Mouse (Mus musculus) forebrain, embryonic 14.5 days (tissue): Measurements from ENCODE around the gene Prss50. TPM values are rescaled to one million over a fixed set of nuclear protein-coding genes. Genes with fewer than 3 reads are reported as not detected.

ENCODE experiments used
- ATAC-seq: fragments of 200-750 bp; cut with Nextera tagmentation; 2 replicates; pipeline ENCODE4 v1.8.0; 2017; ENCODE audit warnings: mild to moderate bottlenecking, moderate library complexity
- DNase-seq: peaks from one replicate; pipeline ENCODE4 v3.0.0-alpha.2; 2015; ENCODE audit warnings: low spot score
- H3K27ac ChIP-seq: fragments of 300-500 bp; sonication (generic); 2 replicates; pipeline ENCODE4 v1.5.1; 2014; ENCODE audit warnings: low read depth, mild to moderate bottlenecking, control low read depth, low read length, moderate library complexity
- H3K27me3 ChIP-seq: fragments of 300-500 bp; sonication (generic); replicated peaks from 2 replicates; pipeline ENCODE4 v1.6.1; 2014; ENCODE audit warnings: low read length, control low read depth, mixed read lengths; ENCODE audit not compliant: control insufficient read depth, insufficient read depth
- H3K36me3 ChIP-seq: fragments of 300-500 bp; sonication (generic); 2 replicates; pipeline ENCODE4 v1.6.1; 2014; ENCODE audit warnings: low read length, control low read depth; ENCODE audit not compliant: control insufficient read depth, insufficient read depth
- H3K4me1 ChIP-seq: fragments of 300-500 bp; sonication (generic); 2 replicates; pipeline ENCODE4 v1.6.1; 2014; ENCODE audit warnings: antibody characterized with exemption, low read length, control low read depth; ENCODE audit not compliant: control insufficient read depth, insufficient read depth
- H3K4me2 ChIP-seq: fragments of 300-500 bp; sonication (generic); 2 replicates; pipeline ENCODE4 v1.6.1; 2014; ENCODE audit warnings: mild to moderate bottlenecking, control low read depth, low read length
- H3K4me3 ChIP-seq: fragments of 300-500 bp; sonication (generic); 2 replicates; pipeline ENCODE4 v1.5.1; 2014; ENCODE audit warnings: low read depth, low read length, control low read depth
- H3K9ac ChIP-seq: fragments of 300-500 bp; sonication (generic); 2 replicates; pipeline ENCODE4 v1.6.1; 2014; ENCODE audit warnings: mild to moderate bottlenecking, low read length, control low read depth, moderate library complexity
- H3K9me3 ChIP-seq: fragments of 300-500 bp; sonication (generic); replicated peaks from 2 replicates; pipeline ENCODE4 v1.6.1; 2016; ENCODE audit warnings: low read length, control low read depth, mixed read lengths; ENCODE audit not compliant: control insufficient read depth
- WGBS: fragments of 180-500 bp; shearing (Covaris S2); extraction: QIAGEN DNeasy Blood & Tissue Kit; methylation state at CpG from one replicate; pipeline ENCODE4 v1.1.7; 2014; 5-methylcytosine and 5-hydroxymethylcytosine counted together
- polyA plus RNA-seq: library from polyadenylated mRNA; unstranded; fragments of >200 nt; fragmentation: Nextera tagmentation; extraction: Ambion mirVana; gene quantifications from 2 replicates; pipeline ENCODE4 v1.2.1, GENCODE M21; 2014

Gene Prss50
- polyA plus RNA-seq, 1 experiment from 2014 or later: not detected

GRCm38 (mm10) chr9:110907201-110907837 lies 49.6 kb downstream of the Prss50 start:
- no peaks in the 10 kb centered on the region for H3K36me3 ChIP-seq
- ATAC-seq (no peak), DNase-seq (no peak)
- no peak overlapping the region for H3K4me3 ChIP-seq
- no peak overlapping the region for H3K27ac ChIP-seq
- no peak overlapping the region for H3K9ac ChIP-seq
- no peak overlapping the region for H3K4me2 ChIP-seq
- no peaks in the 10 kb centered on the region for H3K4me1 ChIP-seq
- no peaks in the 10 kb centered on the region for H3K27me3 ChIP-seq
- no peaks in the 10 kb centered on the region for H3K9me3 ChIP-seq
- WGBS: 93% methylated on average over 11 of the region's 11 CpGs

GRCm38 (mm10) chr9:110907838-110908630 lies 50.3 kb downstream of the Prss50 start:
- Histone ChIP-seq H3K9me3 (no peaks in the 10 kb centered on the region), H3K9ac (no peak overlapping the region), H3K4me3 (no peak overlapping the region), H3K36me3 (no peaks in the 10 kb centered on the region), H3K4me1 (no peaks in the 10 kb centered on the region), H3K27ac (no peak overlapping the region), H3K4me2 (no peak overlapping the region), H3K27me3 (no peaks in the 10 kb centered on the region)
- no peak for ATAC-seq
- WGBS: 78% methylated on average over 4 of the region's 4 CpGs
- DNase-seq: no peak

- 91% methylated on average over 3 of the region's 3 CpGs for WGBS
- ATAC-seq: no peak
- Histone ChIP-seq H3K9me3 (no peaks in the 10 kb centered on the region), H3K4me1 (no peaks in the 10 kb centered on the region), H3K27me3 (no peaks in the 10 kb centered on the region), H3K4me2 (no peak overlapping the region), H3K36me3 (no peaks in the 10 kb centered on the region), H3K27ac (no peak overlapping the region), H3K4me3 (no peak overlapping the region), H3K9ac (no peak overlapping the region)
- DNase-seq: no peak
These were observed 50.9 kb downstream of the Prss50 start for GRCm38 (mm10) chr9:110908631-110909016.

GRCm38 (mm10) chr9:110909371-110909967 lies 51.7 kb downstream of the Prss50 start:
- H3K27ac ChIP-seq: no peak overlapping the region
- ATAC-seq (no peak), DNase-seq (no peak)
- no peak overlapping the region for H3K9ac ChIP-seq
- H3K4me2 ChIP-seq: no peak overlapping the region
- WGBS: 75% methylated on average over 6 of the region's 6 CpGs
- H3K4me3 ChIP-seq: no peak overlapping the region
- H3K4me1 ChIP-seq: no peaks in the 10 kb centered on the region
- no peaks in the 10 kb centered on the region for H3K9me3 ChIP-seq
- H3K27me3 ChIP-seq: no peaks in the 10 kb centered on the region
- H3K36me3 ChIP-seq: no peaks in the 10 kb centered on the region

Other genes with a start within 250 kb of the Prss50 start
- 25.3 and 26.8 TPM in 2 replicates for gene Nradd, start 233.5 kb upstream of the Prss50 start, polyA plus RNA-seq
- 0.86 and 2.7 TPM in 2 replicates for gene Nbeal2, start 203.8 kb upstream of the Prss50 start, polyA plus RNA-seq
- gene Ccdc12, start 201.5 kb upstream of the Prss50 start, polyA plus RNA-seq: 119 and 120 TPM in 2 replicates
- gene Myl3, start 116.1 kb upstream of the Prss50 start, polyA plus RNA-seq: 0.33 TPM in 1 of 2 replicates, not detected in the other
- gene Pth1r, start 110.8 kb upstream of the Prss50 start, polyA plus RNA-seq: 4.0 and 4.7 TPM in 2 replicates
- gene Prss42, start 59.8 kb upstream of the Prss50 start, polyA plus RNA-seq: not detected in 2 replicates
- gene Prss44, start 44.0 kb upstream of the Prss50 start, polyA plus RNA-seq: not detected in 2 replicates
- gene Prss43, start 31.3 kb upstream of the Prss50 start, polyA plus RNA-seq: not detected in 2 replicates
- gene Prss45, start 23.4 kb upstream of the Prss50 start, polyA plus RNA-seq: 0.38 TPM in 1 of 2 replicates, not detected in the other
- not detected in 2 replicates for gene Prss46, start 13.5 kb upstream of the Prss50 start, polyA plus RNA-seq
- gene Als2cl, start 21.9 kb downstream of the Prss50 start, polyA plus RNA-seq: 0.54 and 0.62 TPM in 2 replicates
- gene Tmie, start 22.1 kb downstream of the Prss50 start, polyA plus RNA-seq: 0.30 and 0.40 TPM in 2 replicates
- gene Fam240a, start 58.9 kb downstream of the Prss50 start, polyA plus RNA-seq: not detected in 2 replicates
- not detected in 2 replicates for gene Tdgf1, start 88.2 kb downstream of the Prss50 start, polyA plus RNA-seq
- gene Lrrc2, start 93.6 kb downstream of the Prss50 start, polyA plus RNA-seq: 0.33 and 0.37 TPM in 2 replicates
- not detected in 2 replicates for gene Rtp3, start 132.6 kb downstream of the Prss50 start, polyA plus RNA-seq
- gene Ltf, start 161.3 kb downstream of the Prss50 start, polyA plus RNA-seq: 0.42 and 0.90 TPM in 2 replicates
- 1.3 and 1.4 TPM in 2 replicates for gene Ccrl2, start 199.6 kb downstream of the Prss50 start, polyA plus RNA-seq